Mouse (Mus musculus) forebrain, embryonic 13.5 days (tissue): ENCODE measurements around the gene Smarcd3. TPM values are rescaled to one million over a fixed set of nuclear protein-coding genes. Genes with fewer than 3 reads are reported as not detected.

Source experiments
- ATAC-seq: fragments of 200-750 bp; cut with Nextera tagmentation; 2 replicates; pipeline ENCODE4 v1.8.0; 2017
- H3K27ac ChIP-seq: fragments of 300-500 bp; sonication (generic); 2 replicates; pipeline ENCODE4 v1.5.1; 2015; ENCODE audit warnings: inconsistent platforms, mild to moderate bottlenecking, moderate library complexity
- H3K27me3 ChIP-seq: fragments of 300-500 bp; sonication (generic); 2 replicates; pipeline ENCODE4 v1.6.1; 2015; ENCODE audit warnings: mild to moderate bottlenecking, inconsistent platforms
- H3K36me3 ChIP-seq: fragments of 300-500 bp; sonication (generic); 2 replicates; pipeline ENCODE4 v1.6.1; 2015; ENCODE audit warnings: mild to moderate bottlenecking, inconsistent platforms; ENCODE audit not compliant: poor library complexity, severe bottlenecking
- H3K4me1 ChIP-seq: fragments of 300-500 bp; sonication (generic); 2 replicates; pipeline ENCODE4 v1.6.1; 2015; ENCODE audit warnings: inconsistent platforms
- H3K4me2 ChIP-seq: fragments of 300-500 bp; sonication (generic); 2 replicates; pipeline ENCODE4 v1.6.1; 2015; ENCODE audit warnings: inconsistent platforms, mild to moderate bottlenecking, moderate library complexity
- H3K4me3 ChIP-seq: fragments of 300-500 bp; sonication (generic); 2 replicates; pipeline ENCODE4 v1.5.1; 2015; ENCODE audit warnings: mild to moderate bottlenecking, inconsistent platforms
- H3K9ac ChIP-seq: fragments of 300-500 bp; sonication (generic); 2 replicates; pipeline ENCODE4 v1.6.1; 2015; ENCODE audit warnings: mild to moderate bottlenecking, inconsistent platforms
- H3K9me3 ChIP-seq: fragments of 300-500 bp; sonication (generic); replicated peaks from 2 replicates; pipeline ENCODE4 v1.6.1; 2016; ENCODE audit warnings: inconsistent platforms
- WGBS: fragments of 180-500 bp; shearing (Covaris S2); methylation state at CpG from one replicate; pipeline ENCODE4 v1.1.7; 2015; 5-methylcytosine and 5-hydroxymethylcytosine counted together
- polyA plus RNA-seq: library from polyadenylated mRNA; unstranded; fragments of >200 nt; fragmentation: Nextera tagmentation; extraction: Ambion mirVana; gene quantifications from 2 replicates; pipeline ENCODE4 v1.2.1, GENCODE M21; 2015

Gene Smarcd3
- polyA plus RNA-seq, 1 experiment from 2014 or later: 114 TPM

- under 1% methylated on average over 72 of the region's 73 CpGs for WGBS
- Histone ChIP-seq H3K9ac (peak overlapping the region; percentile 92), H3K27me3 (no peaks in the 10 kb centered on the region), H3K4me3 (peak overlapping the region; percentile 69), H3K27ac (peak overlapping the region; percentile 99), H3K4me2 (peak overlapping the region; percentile 95), H3K4me1 (peaks cover 86% of the 10 kb centered on the region), H3K36me3 (no peaks in the 10 kb centered on the region), H3K9me3 (no peaks in the 10 kb centered on the region)
- ATAC-seq: peak; percentile 41
Measured at GRCm38 (mm10) chr5:24601911-24602750, 22.1 kb downstream of the Smarcd3 start.

DNA sequence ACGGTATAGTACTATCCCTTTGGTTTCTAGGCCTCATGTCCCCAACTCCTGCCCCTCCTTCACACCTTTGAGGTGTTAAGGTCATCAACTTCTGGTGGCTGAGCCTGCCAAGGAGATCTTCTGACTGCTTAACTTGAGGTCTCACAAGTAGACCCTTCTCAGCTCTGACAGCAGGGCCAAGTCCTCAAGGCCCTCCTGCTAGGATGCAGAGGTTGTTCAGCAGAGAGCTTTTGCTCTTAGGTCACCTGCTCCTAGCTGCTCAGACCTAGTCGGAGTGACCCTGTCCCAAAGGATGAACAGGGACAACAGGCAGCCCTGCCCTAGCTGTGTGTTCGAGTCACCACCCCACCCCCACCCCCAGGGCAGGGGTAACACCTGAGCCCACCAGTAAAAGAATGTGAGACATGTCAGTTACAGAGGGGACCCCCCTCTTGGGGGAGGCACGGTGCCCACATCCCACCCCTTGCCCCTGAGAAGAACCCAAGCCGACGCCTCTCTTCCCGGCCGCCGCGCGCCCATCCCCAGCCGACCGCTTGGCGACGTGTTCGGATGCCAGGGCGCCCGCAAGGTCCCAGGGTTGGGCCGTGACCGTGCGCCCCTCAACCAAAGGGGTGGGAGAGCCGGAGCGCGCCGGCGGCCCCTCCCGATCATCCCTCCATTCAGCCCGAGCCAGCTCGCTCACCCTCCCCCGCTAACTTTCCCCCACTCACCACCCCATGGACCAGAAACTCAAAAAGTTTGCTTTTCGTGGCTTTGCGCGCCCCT, 23.0 kb downstream of the Smarcd3 start:
- WGBS: under 1% methylated on average over 18 of the region's 33 CpGs
- Histone ChIP-seq H3K9ac (peak overlapping the region; percentile 92), H3K9me3 (no peaks in the 10 kb centered on the region), H3K4me2 (peak overlapping the region; percentile 95), H3K27me3 (no peaks in the 10 kb centered on the region), H3K4me3 (peak overlapping the region; percentile 69), H3K4me1 (peaks cover 86% of the 10 kb centered on the region), H3K36me3 (no peaks in the 10 kb centered on the region), H3K27ac (peak overlapping the region; percentile 99)
- ATAC-seq: no peak

- peak overlapping the region; percentile 92; the same call in 1 of the 2 replicates for H3K9ac ChIP-seq
Measured at GRCm38 (mm10) chr5:24600236-24600635, 24.0 kb downstream of the Smarcd3 start.

GRCm38 (mm10) chr5:24599137-24599536, 25.1 kb downstream of the Smarcd3 start:
- H3K4me3 ChIP-seq: peak overlapping the region; percentile 56
- WGBS: 11% methylated on average over 8 of the region's 8 CpGs
- H3K27ac ChIP-seq: peak overlapping the region; percentile 92
- no peaks in the 10 kb centered on the region for H3K27me3 ChIP-seq
- no peaks in the 10 kb centered on the region for H3K9me3 ChIP-seq
- peaks cover 90% of the 10 kb centered on the region for H3K4me1 ChIP-seq
- ATAC-seq: no peak
- H3K4me2 ChIP-seq: peak overlapping the region; percentile 95
- peaks cover 16% of the 10 kb centered on the region for H3K36me3 ChIP-seq
- peak overlapping the region; percentile 86 for H3K9ac ChIP-seq

More at GRCm38 (mm10) chr5:24600236-24600635, 24.0 kb downstream of the Smarcd3 start:
- peaks cover 5% of the 10 kb centered on the region for H3K36me3 ChIP-seq
- no peak for ATAC-seq
- H3K4me2 ChIP-seq: peak overlapping the region; percentile 95
- H3K27me3 ChIP-seq: no peaks in the 10 kb centered on the region
- no peaks in the 10 kb centered on the region for H3K9me3 ChIP-seq
- WGBS: 65% methylated on average over 2 of the region's 2 CpGs
- H3K4me1 ChIP-seq: peaks cover 86% of the 10 kb centered on the region
- H3K27ac ChIP-seq: no peak overlapping the region
- H3K4me3 ChIP-seq: peak overlapping the region; percentile 69

- Histone ChIP-seq H3K4me1 (peaks cover 85% of the 10 kb centered on the region), H3K9ac (peak overlapping the region; percentile 86), H3K4me2 (peak overlapping the region; percentile 95), H3K27ac (peak overlapping the region; percentile 92), H3K9me3 (no peaks in the 10 kb centered on the region), H3K4me3 (peak overlapping the region; percentile 56), H3K27me3 (no peaks in the 10 kb centered on the region), H3K36me3 (peaks cover 22% of the 10 kb centered on the region)
- ATAC-seq: peak; percentile 17
- under 1% methylated on average over 36 of the region's 41 CpGs for WGBS
Measured at GRCm38 (mm10) chr5:24598570-24599006, 25.6 kb downstream of the Smarcd3 start.

DNA sequence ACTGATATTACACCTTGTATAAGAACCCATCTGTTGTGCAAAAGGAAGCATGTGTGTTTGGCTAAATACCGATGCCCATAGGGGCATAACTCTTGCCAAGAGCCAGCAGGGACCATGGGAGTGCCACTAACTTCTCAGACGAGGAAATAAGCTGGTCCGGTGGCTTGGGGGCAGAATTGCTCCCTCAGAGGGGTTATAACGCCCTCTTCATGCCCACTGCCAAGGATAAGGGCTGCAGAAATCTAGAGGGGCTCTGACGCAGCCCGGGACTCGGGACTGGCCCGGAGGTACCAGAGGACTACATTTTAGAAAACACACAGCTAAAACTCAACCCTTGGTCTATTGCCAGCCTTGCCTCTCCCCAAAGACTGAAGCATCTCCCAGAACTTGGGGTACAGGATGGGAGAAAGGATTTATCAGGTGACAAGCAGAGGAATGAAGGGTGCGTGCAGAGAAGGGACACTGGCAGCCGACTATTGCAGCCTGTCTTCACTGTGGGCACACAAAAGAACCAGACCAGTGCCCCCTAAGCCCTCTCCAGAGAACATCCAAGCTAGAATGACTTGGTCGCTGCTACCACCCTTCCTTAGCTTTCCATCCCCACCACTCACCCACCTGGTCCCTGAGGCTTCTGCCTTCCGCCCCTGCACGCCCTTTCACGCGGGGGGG, 26.2 kb downstream of the Smarcd3 start:
- Histone ChIP-seq H3K4me3 (peak overlapping the region; percentile 56), H3K27me3 (no peaks in the 10 kb centered on the region), H3K4me1 (peaks cover 79% of the 10 kb centered on the region), H3K27ac (peak overlapping the region; percentile 92), H3K9ac (peak overlapping the region; percentile 86), H3K4me2 (peak overlapping the region; percentile 95), H3K36me3 (peaks cover 27% of the 10 kb centered on the region), H3K9me3 (no peaks in the 10 kb centered on the region)
- 15% methylated on average over 15 of the region's 15 CpGs for WGBS
- ATAC-seq: no peak

DNA sequence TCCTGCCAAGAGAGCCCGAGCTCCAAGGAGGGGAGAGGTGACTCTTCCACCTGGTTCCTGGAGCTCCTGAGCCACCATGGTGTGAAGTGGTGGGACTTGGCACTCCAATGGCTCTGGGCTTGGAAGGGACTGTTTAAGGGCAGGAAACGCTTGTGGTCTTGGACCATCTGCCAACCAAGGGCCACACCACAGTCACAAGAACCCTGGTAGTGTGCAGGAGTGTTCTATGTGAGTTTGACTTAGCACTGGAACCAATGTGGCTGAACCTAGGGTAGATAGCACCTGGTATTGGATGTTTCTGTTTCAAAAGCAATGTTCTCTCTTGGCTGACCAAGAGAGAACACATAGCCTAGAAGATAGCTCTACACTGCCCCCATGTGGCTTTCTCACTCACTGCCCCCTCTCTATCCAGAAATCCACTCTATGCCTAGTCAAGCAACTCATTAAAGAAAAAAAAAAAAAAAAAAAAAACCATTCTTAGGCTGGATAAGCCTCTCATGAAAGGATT, 26.9 kb downstream of the Smarcd3 start:
- Histone ChIP-seq H3K9me3 (no peaks in the 10 kb centered on the region), H3K9ac (peak overlapping the region; percentile 66), H3K4me1 (peaks cover 76% of the 10 kb centered on the region), H3K4me2 (peak overlapping the region; percentile 63), H3K36me3 (peaks cover 35% of the 10 kb centered on the region), H3K27me3 (no peaks in the 10 kb centered on the region), H3K27ac (peak overlapping the region; percentile 100), H3K4me3 (peak overlapping the region; percentile 31)
- peak; percentile 20 for ATAC-seq
- WGBS: 29% methylated on average over 2 of the region's 2 CpGs

GRCm38 (mm10) chr5:24596519-24597171, 27.6 kb downstream of the Smarcd3 start:
- Histone ChIP-seq H3K4me1 (peaks cover 78% of the 10 kb centered on the region), H3K4me3 (peak overlapping the region; percentile 31), H3K9ac (peak overlapping the region; percentile 66), H3K27me3 (no peaks in the 10 kb centered on the region), H3K4me2 (peak overlapping the region; percentile 63), H3K36me3 (peaks cover 41% of the 10 kb centered on the region), H3K27ac (peak overlapping the region; percentile 100), H3K9me3 (no peaks in the 10 kb centered on the region)
- peak; percentile 67 for ATAC-seq
- WGBS: 1% methylated on average over 11 of the region's 11 CpGs

DNA sequence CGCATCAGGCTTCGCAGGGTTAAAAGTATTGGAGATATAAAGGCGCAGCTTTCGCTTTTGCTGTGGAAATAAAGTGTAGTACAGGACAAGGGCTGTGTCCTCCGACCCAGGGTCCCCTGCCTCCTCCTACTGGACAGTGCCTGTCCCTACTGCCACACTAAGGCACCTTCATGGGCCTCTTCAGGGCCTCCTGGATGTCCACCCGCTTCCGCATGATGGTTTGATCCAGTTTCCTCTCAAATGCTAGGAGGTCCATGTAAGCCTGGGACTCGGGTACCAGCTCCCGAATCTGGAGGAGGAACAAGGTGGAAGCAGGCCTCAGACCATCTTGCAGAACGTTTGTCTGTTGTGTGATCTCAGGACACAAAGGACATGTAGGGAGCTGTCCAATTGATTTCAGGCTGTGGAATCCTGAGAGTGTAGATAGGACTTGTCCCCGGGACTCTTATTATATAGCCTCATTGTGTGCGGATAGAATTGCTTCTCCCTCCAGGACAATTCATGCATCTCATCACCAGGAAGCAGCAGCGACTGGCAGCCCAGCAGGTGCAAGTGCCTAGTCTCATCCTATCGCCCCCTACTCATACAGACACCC, 28.3 kb downstream of the Smarcd3 start:
- peaks cover 49% of the 10 kb centered on the region for H3K36me3 ChIP-seq
- H3K4me2 ChIP-seq: peak overlapping the region; percentile 63
- H3K27me3 ChIP-seq: no peaks in the 10 kb centered on the region
- H3K4me3 ChIP-seq: peak overlapping the region; percentile 31
- no peaks in the 10 kb centered on the region for H3K9me3 ChIP-seq
- 40% methylated on average over 14 of the region's 14 CpGs for WGBS
- peaks cover 79% of the 10 kb centered on the region for H3K4me1 ChIP-seq
- peak; percentile 13; the same call in 1 of the 2 replicates for ATAC-seq
- H3K27ac ChIP-seq: peak overlapping the region; percentile 100
- peak overlapping the region; percentile 66 for H3K9ac ChIP-seq

- peak overlapping the region; percentile 66; the same call in 1 of the 2 replicates for H3K9ac ChIP-seq
- no peak for ATAC-seq
- peaks cover 55% of the 10 kb centered on the region for H3K36me3 ChIP-seq
- H3K27ac ChIP-seq: peak overlapping the region; percentile 100
- no peaks in the 10 kb centered on the region for H3K9me3 ChIP-seq
- peaks cover 73% of the 10 kb centered on the region for H3K4me1 ChIP-seq
- no peaks in the 10 kb centered on the region for H3K27me3 ChIP-seq
- no peak overlapping the region for H3K4me3 ChIP-seq
- H3K4me2 ChIP-seq: peak overlapping the region; percentile 63
- WGBS: 87% methylated on average over 5 of the region's 5 CpGs
Measured at GRCm38 (mm10) chr5:24595261-24595660, 28.9 kb downstream of the Smarcd3 start.

DNA sequence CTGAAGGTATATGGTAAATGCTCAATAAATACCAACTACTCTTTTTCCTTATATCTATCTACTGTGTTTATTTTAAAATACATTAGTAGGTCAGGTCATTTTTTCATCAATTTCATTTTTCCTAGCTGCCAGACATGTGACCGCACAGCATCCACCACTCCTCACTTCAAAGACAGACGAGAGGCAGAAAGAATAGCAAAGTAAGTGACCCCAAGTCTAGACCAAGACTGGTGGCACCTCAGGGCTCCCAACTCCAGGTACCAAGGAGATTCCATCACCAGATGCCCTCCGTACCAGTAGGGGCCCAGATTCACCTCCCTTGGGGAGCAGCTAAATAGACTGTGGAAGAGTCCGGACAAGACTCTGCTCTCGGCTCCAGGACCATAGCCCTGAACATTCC, 29.9 kb downstream of the Smarcd3 start:
- Histone ChIP-seq H3K9me3 (no peaks in the 10 kb centered on the region), H3K4me2 (no peak overlapping the region), H3K27ac (peak overlapping the region; percentile 100; the same call in 1 of the 2 replicates), H3K4me1 (peaks cover 66% of the 10 kb centered on the region), H3K4me3 (no peak overlapping the region), H3K36me3 (peaks cover 63% of the 10 kb centered on the region), H3K27me3 (no peaks in the 10 kb centered on the region), H3K9ac (no peak overlapping the region)
- WGBS: 95% methylated on average over 5 of the region's 5 CpGs
- ATAC-seq: no peak
